Mouse (Mus musculus) left cerebral cortex, postnatal 25 days (tissue): ENCODE results near the gene Gm11127. TPM values are rescaled to one million over a fixed set of nuclear protein-coding genes. Genes with fewer than 3 reads are reported as not detected.
"Not testable (repeated sequence)": the region's sequence is repeated elsewhere in the genome, so short reads cannot be mapped to it uniquely, and the experiment has no call there.

Experiments used
- DNase-seq, 2 experiments: peaks; one replicate each; pipeline ENCODE4 v3.0.0; 2022; ENCODE audit warnings: low spot score in 2 of 2, mixed read lengths in 1 of 2
- intact Hi-C: fragments of 180-260 bp; cut with DNase I; formaldehyde crosslinking; loops from one replicate; pipeline ENCODE4 v1.15.1; 2025
- total RNA-seq, 2 experiments: library from RNA; stranded (reverse); gene quantifications; 2 replicates each; pipeline ENCODE4 v1.2.3; 2021

The Gm11127 gene
- 1 to 10 TPM; 1.3 TPM for total RNA-seq

DNA sequence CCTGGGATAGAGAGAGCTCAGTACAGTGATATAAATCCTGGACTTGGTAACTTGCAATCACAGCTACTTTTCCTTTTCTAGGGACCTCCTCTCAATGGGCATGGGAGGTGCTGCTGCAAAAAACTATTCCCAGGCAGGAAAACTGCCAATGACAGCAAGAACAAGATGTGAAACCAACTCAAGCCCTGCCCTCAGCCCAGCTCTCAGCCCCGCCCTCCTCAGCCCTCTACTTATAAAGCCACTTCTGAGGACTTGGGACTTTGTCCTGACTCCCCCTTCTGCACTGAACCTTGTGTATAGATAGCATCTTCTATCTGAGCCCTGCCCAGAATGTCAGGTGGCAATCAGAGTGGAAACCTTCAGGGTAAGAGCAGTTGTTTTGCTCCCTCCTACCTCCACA, at the start of gene Gm11127:
Gm11127 (minus strand) TSS at position 10 of the 400 bp plus-strand sequence.
- DNase-seq, intact Hi-C loops: not testable (repeated sequence)

DNA sequence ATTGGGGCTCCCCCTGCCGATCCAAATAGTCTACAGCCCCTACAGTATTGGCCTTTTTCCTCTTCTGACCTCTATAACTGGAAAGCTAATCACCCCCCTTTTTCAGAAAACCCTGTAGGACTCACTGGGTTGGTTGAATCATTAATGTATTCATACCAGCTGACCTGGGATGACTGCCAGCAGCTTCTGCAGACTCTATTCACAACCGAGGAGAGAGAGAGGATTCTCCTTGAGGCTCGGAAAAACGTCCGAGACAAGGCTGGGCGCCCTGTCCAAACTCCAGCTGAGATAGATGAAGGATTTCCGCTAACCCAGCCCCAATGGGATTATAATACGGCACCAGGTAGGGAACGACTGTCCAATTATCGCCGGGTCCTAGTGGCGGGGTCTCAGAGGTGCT, 43.9 kb upstream of the Gm11127 start:
- DNase-seq, intact Hi-C loops: not testable (repeated sequence)

DNA sequence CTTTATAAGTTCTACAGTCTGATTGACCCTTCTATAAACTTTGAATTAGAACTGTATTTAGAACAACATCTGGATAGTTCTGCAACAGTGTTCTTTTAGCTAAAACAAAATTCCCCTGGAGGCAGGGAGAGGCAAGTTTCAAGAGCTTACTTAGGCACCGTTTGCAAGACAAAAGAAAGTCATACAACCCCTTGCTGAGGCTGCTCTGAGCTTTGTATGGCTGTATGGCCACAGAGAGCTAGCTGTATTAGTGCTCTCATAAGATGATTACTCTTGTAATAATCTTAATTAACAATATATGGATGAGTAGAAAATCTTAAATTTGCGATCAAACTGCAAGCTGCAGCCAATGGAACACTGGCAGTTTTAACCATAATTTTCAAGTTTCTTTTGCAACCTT, 41.4 kb upstream of the Gm11127 start:
- intact Hi-C loops: not testable (repeated sequence)

DNA sequence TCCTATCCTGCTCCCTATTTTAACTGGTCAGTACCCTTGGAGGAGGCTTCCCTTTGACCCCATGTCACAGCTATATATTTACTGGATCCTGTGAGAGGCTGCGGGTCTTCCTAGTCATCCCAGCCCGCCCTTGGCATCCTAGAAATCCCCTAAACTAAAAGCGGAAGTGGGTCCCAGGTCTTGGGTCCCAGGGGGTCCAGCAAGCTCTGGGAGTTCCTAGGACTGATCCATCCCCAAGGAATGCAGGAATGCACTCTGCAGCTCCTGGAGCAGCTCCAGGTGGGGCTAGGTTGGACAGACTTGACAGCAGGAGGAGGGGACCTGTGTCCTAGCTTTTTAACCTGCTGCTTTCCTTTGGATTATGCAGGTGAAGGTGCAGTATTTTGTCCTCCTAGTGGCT, 35.8 kb upstream of the Gm11127 start:
- intact Hi-C loops: no loop called here
- no peak for DNase-seq

More for the DNA sequence above, 41.4 kb upstream of the Gm11127 start:
- not testable (repeated sequence) for DNase-seq

DNA sequence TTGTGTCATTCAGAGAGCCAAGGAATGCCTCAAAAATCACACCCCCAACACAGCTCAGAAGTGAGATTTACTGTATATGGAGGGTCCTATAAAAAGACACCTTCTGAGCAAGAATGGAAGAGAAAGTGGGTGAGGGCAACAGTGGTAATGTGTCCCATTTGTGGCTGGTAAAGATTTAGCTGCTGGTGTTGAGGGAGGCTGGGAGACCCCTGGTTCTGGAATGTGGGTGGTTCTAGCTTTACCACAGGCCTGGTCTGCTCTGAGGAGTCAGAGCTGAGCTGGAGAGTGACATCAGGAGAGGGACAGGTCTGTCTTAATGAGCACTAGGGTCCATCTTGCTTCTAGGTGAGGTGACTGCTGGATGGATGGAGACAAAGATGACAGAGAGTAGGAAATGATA, 34.3 kb upstream of the Gm11127 start:
- peak in 1 of 2 experiments; percentile 29 for DNase-seq
- intact Hi-C loops: not testable (repeated sequence)

DNA sequence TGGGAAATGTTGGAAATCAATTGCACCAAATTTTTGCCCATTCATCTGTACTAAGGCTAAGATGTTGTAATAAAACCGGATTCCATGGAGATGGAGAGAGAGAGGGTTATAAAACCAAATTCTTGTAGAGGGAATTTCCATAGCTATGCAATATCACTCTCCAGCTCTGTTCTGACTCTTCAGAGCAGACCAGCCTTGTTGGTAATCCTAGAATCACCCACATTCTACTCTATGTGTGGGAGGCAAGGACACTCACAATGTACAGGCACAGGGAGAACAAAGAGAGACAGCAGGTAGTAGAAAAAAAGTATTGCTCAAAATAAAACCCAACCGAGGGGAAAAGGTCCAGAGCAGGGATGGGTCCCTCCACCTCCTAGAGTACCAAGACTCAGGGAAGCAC, 33.8 kb upstream of the Gm11127 start:
- DNase-seq, intact Hi-C loops: not testable (repeated sequence)

DNA sequence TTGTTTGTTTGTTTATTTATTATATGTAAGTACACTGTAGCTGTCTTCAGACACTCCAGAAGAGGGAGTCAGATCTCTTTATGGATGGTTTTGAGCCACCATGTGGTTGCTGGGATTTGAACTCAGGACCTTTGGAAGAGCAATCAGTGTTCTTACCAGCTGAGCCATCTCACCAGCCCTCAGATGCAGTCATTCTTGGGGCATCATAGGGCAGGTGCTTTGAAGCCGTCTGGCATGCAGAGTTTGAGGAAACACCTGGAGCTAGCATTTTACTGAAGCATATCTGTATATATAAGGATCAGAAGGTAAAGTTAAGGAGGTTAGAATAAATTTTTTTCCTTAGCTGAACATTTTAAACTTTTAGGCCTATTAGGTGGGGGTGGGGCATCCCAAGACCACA, 27.8 kb upstream of the Gm11127 start:
- DNase-seq, intact Hi-C loops: not testable (repeated sequence)

DNA sequence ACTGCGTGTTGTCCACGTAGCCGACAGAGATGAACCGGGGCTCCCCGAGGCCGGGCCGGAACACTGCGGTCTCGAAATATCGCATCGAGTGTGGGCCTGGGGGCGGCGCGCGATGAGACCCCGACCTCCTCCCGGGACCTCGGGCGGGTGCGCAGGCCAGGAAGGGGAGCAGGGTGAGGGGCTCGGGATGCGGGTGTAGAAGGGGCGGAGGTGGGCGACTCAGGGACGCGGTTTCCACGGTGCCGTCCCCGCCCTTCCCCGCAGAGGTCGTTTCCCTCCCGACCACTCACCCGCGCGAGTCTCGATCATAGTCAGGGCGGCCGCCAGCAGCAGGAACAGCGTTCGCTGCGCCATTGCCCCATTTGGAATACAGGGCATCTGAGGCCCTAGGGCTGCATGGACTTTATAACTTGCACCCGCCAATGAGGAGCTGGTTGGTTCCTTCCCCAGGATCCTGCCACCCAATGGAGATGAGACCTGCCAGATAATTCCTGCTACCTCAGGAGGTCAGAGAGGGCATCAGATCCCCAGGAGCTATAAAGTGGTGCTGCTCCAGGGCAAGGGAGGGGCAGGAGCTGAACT, 25.8 kb upstream of the Gm11127 start:
- intact Hi-C loops: no loop called here

DNA sequence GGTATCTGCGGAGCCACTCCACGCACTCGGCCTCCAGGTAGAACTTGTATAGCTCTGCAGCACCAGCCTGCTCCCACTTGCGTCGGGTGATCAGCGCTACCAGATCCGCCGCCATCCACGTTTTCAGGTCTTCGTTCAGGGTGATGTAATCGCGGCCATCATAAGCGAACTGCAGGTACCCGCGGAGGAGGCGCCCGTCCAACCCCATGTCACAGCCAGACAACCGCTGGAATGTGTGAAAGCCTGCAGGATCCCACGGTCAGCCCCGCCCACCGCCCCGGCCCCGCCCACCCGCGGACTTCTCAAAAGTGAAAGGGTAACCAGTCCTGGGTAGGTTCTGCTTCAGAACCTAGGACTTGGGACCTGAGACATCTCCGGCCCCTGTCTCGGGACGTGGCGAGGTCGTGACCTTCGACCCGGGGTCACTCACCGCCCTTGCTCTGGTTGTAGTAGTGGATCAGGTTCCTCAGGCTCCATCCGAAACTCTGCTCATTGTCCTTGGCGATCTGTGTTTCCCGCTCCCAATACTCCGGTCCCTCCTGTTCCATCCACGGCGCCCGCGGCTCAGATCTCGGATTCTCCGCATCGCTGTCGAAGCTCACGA, 25.2 kb upstream of the Gm11127 start:
- intact Hi-C loops: no loop called here
- no peak for DNase-seq

More for the DNA sequence above, 25.8 kb upstream of the Gm11127 start:
- DNase-seq: no peak

DNA sequence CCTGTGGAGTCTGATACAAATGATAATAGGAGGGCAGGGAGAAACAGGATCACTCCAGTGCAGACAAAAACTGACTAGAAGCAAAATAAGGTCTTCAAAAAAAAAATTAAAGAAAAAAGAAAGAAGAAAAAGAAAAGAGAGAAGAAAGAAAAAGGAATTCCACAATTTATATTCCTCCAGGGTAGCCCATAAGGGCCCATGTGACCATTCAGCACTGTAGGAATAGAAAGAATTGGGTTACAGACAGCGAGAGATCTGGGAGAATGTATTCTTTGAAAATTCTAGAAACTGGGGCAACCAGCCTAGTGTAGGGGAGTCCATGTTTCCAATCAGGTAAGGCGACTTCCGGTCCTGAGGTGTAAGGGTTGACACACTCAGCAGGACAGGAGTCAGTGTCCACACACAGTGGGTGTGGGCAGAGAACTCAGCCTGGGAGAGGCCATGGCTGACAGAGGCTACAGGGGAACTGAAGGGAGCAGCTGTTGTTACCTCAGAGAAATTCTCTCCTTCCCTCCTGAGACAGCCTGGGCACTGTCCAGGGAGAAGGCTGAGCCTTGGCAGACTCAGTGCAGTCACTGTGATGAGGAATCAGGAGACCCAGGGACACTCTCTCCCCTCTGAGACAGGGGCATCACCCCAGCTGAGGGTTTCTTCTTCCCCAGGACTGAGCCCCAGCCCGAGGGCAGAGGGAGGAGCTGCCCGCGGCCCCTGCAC, 24.5 kb upstream of the Gm11127 start:
- DNase-seq: not testable (repeated sequence)

DNA sequence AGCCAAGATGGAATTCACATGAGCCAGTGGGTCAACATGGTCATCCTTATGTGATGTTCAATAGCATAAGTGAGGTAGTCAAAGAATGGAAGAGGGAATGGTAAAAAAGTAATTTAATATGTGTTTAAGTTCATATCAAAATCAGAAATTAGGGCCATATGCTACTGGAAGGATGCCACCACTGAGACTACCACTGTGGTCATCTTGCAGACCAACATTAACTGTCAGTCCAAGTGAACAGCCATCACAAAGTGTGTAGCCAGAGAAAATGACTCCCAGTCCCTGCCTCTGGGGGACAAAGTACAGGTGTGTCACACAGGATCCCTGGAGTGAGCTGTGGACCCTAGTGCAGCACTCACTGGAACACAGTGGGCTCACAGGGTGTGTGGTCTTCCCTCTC, 23.7 kb upstream of the Gm11127 start:
- DNase-seq, intact Hi-C loops: not testable (repeated sequence)

More for the DNA sequence above, 24.5 kb upstream of the Gm11127 start:
- intact Hi-C loops: not testable (repeated sequence)

DNA sequence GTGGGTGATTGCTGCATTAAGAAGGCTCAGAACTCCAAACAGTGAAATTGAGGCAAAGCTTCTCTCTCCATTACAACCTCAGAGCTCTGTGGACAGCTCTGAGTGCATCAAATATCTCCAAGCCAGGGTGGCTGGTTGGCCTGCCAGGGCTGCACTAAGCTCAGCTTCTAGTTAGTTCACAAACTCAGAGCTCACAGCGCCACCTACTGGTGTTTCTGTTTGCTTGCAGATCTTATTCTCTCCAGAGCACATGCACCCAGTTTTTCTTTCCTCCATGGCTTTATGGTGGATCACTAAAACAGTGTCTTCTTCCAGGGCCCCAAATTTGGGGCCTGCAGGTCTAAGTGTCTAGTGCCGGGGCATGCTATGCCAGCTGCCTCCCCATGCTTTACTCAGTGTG, 2.7 kb upstream of the Gm11127 start:
- peak; percentile 88 to 90 for DNase-seq
- intact Hi-C loops: loop anchor here (10.0 kb wide), 3 partner anchors 74 to 134 kb away; partner anchors contain the start of gene H2-T3

DNA sequence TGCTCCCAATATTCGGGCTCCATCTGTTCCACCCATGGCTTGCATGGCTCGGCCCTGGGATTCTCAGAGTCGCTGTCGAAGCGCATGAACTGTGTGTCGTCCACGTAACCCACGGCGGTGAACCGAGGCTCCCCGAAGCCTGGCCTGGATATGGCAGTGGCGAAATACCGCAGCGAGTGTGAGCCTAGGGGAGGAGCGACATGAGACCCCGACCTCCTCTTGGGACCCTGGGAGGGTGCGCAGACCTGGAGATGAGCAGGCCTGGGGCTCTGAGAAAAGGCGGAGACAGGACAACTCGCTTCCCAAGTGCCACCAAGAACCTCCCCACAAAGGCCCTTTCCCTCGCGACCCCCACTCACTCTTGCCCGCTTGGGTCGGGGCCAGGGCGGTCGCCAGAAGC, 244 bp downstream of the Gm11127 start:
- DNase-seq, intact Hi-C loops: not testable (repeated sequence)

DNA sequence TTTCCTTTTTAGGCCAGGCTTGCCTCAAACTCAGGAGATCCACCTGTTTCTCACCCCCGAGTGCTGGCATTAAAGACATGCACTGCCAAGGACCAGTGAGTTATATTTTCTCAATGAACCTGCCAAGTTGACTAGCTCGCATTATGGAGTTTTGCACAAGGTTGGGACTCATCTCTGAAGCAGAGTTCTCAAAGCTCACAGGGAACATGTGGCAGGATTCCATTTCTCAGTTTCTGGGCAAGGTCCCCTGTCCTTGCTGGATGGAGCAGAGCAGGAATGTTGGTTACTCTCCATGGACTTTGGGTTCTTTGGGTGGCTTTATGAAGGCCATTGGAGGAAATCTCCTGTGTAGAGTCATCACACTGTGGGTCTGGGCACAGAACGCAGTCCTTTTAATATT, 14.9 kb downstream of the Gm11127 start:
- DNase-seq: no peak
- intact Hi-C loops: no loop called here

DNA sequence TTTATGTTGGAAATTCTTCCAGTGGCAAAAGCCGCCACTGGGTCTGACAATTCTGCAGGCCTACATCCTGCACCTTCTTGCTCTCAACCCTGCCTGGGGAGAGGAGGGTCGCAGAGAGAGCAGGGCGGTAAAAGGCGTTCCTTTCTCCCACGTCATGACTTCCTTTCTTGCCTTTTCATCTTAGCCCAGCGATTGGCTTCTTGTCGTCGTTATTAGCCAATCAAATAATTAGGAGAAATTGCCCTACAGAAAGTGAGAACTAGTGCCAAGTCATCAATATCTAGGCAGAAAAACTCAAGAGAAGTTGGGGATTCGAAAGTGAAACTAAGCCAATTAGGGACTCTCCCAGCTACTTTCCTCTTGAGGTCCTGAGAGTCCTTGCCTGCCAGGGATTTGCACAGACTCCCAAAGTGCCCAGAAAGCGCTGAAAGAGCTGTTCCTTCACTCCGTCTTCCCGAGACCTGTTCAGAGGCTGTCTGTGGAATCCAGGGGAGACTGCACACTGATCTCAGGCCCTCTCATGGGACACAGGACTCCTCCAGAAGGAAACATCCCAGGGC, 15.5 kb downstream of the Gm11127 start, which contains the start of the genes H2-T22 and Gm6034:
H2-T22 (minus strand) TSS at position 138 of the 560 bp plus-strand sequence.
Gm6034 (plus strand) TSS at position 352 of the 560 bp plus-strand sequence.
- peak; percentile 61 to 84 for DNase-seq
- intact Hi-C loops: not testable (repeated sequence)

DNA sequence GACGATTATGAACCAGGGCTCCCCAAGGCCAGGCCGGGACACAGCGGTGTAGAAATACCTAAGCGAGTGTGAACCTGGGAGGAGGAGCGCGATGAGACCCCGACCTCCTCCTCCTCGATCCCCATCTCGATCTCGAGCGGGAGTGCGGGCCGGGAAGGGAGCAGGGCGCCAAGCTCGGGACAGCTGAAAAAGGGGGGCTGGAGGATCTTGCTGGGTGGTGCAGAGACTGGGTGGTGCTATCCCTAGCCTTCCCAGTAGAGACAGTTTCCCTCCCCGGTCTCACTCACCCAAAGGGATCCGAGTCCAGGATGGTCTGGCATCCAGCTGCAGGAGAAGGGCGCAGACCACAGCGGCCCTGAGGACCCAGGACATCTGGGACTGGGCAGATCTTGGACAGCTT, 16.1 kb downstream of the Gm11127 start:
- intact Hi-C loops, DNase-seq: not testable (repeated sequence)

DNA sequence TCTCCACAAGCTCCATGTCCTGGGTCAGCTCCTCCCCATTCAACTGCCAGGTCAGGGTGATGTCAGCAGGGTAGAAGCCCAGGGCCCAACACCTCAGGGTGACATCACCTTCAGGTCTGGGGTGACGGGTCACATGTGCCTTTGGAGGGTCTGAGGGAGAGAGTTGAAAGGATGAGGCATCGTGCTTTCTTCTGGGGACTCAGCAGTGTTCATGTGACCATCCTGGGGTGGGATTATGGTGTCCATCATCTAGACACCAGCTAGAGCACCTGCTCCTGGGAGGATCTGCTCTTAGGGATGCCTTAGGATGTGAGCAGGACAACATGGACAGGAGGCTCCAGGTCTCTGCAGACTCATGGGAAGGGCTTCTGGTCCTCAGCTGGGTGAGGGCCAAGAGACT, 17.6 kb downstream of the Gm11127 start:
- DNase-seq, intact Hi-C loops: not testable (repeated sequence)

DNA sequence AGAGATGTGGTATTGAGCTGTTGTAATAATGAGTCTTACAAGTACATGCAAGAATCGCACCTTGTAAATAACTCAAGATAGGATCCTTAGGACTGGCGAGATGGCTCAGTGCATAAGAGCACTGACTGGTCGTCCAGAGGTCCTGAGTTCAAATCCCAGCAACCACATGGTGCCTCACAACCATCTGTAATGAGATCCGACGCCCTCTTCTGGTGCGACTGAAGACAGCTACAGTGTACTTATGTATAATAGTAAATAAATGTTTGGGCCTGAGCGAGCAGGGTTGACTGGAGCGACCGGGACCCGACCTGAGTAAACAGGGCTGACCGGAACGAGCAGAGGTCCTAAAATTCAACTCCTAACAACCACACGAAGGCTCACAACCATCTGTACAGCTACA, 22.0 kb downstream of the Gm11127 start:
- DNase-seq, intact Hi-C loops: not testable (repeated sequence)

DNA sequence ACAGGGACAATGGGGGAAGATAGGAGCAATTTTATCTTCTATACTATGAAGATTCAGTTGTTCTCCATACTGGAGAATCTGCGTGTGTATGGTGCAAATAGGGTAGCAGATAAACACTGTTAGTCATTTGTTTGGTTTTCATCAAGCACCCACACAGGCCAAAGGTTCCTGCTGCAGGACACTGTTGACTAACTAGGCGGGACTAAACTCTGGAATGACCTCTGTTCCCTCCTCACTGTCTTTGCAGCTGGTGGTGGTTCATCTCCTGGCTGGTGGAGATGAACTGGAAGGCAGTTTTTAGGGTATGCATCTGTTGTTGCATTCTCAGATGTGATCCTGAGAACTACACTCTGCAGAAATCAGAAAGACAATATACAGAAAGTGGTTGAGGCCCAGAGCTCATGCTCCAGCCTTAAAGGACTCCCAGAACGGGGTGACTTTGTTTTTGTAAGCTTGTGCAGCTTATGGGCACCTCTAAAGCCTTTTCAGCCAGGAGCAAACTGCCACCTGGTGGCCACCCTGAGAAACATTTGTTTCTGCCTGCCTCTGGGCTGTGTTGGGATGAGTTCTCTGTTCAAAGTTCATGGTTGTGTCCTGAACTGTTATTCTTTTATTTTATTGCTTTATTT, 23.0 kb downstream of the Gm11127 start:
- peak; percentile 49 to 71 for DNase-seq
- intact Hi-C loops: loop anchor here (1.0 kb wide), 1 partner anchor 38 kb away; no protein-coding TSS in a partner anchor

DNA sequence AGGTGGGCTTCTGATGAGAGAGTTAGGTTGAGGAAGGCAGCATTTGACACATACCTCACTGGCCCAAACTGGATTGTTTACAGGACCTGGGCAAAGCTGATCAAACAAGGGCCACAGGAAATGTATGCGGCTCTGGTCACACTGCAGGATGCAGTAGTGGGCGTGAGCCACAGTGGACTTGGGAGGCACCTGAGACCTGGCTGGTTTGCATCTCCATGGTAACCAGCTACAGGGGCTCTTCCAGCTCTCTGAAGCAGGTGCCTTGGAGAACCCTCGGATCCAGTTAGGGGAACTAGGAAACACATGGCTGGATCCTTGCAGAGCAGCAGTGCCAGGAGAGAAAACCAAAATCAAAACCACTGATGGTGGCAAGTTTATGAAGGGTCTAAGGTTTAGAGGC, 23.6 kb downstream of the Gm11127 start:
- intact Hi-C loops, DNase-seq: not testable (repeated sequence)
